Mouse (Mus musculus) megakaryocyte, embryonic 14.5 days (primary cell): ENCODE measurements around the gene Trib2. TPM values are rescaled to one million over a fixed set of nuclear protein-coding genes. Genes with fewer than 3 reads are reported as not detected.

Experiments
- H3K27me3 ChIP-seq: replicated peaks from 2 replicates; pipeline ENCODE3; 2012; ENCODE audit warnings: inconsistent platforms
- H3K36me3 ChIP-seq: replicated peaks from 2 replicates; pipeline ENCODE3; 2012; ENCODE audit warnings: low read length, inconsistent platforms, mixed read lengths
- H3K4me1 ChIP-seq: 2 replicates; pipeline ENCODE4 v1.6.1; 2012; ENCODE audit warnings: inconsistent platforms
- H3K4me3 ChIP-seq: replicated peaks from 2 replicates; pipeline ENCODE3; 2012; ENCODE audit warnings: moderate library complexity, mild to moderate bottlenecking, inconsistent platforms
- H3K9me3 ChIP-seq: 2 replicates; pipeline ENCODE4 v1.6.1; 2012; ENCODE audit warnings: inconsistent platforms
- FLI1 ChIP-seq: IDR thresholded peaks from 2 replicates; pipeline ENCODE4 v1.6.1; 2012; ENCODE audit warnings: low read length, inconsistent platforms, mixed read lengths
- GATA1 ChIP-seq: IDR thresholded peaks from 3 replicates; pipeline ENCODE4 v1.6.1; 2012; ENCODE audit warnings: mixed read lengths, low read length, inconsistent platforms, borderline replicate concordance
- polyA plus RNA-seq: library from polyadenylated mRNA; stranded (reverse); fragments of >175 nt; gene quantifications from 2 replicates; pipeline ENCODE4 v1.2.3, GENCODE M21; 2012; ENCODE audit warnings: low replicate concordance; ENCODE audit not compliant: insufficient read depth

Gene Trib2
- polyA plus RNA-seq, 1 experiment: 2.6 TPM

DNA sequence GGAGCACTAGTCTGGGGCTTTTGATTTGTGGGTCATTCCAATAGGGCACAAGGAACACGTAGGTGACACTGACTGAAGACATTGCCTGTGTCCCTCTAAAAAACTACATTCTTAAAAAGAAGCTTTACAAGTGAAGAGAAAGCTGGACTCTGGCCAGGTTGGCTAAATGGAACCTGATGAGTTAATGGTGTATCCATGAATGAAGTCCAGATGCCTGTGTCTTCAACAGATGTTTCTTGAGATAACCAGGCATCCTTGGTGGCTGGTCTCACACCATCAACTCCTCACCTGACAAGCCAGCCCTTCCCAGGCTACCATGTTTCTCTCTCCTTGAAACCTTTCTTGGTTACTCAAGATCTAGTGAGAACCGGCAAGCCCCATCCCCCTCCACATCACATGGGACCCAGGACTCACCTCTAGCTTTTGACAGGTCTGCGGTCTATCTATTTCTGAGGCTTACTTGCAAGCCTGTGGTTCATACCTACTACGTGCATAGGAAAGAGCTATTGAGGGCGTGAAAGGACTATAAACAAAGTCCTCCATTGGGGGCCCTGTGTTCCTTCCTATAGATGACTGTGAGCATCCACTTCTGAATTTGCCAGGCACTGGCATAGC is 8.4 kb downstream of the Trib2 start:
- peaks cover 11% of the 10 kb centered on the region; the same call in 1 of the 2 replicates for H3K4me1 ChIP-seq
- H3K4me3 ChIP-seq: no peak overlapping the region
- H3K9me3 ChIP-seq: no peaks in the 10 kb centered on the region
- peaks cover 18% of the 10 kb centered on the region for H3K36me3 ChIP-seq
- peaks cover 14% of the 10 kb centered on the region for H3K27me3 ChIP-seq
- TF ChIP-seq GATA1: no peak
- no peak for TF ChIP-seq FLI1

DNA sequence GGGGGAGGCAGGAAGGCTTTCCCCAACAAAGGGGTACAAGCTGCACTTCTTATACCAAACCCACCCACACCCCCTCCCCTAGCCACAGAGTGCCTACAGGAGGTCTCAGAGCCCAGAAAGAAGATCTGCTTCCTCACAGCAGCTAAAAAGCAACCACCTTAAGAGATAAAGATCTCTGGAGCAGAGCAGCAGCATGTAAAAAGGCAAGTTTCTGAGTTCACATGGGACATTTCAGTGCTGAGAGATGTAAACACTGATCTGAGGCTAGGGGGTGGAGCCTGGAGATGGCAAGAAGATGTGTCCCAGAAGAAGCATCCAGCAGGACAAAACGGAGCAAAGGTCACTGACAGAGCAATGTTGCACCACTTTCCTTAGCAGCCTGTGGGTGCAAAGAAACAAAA is 11.8 kb downstream of the Trib2 start:
- Histone ChIP-seq H3K9me3 (no peaks in the 10 kb centered on the region), H3K4me1 (peaks cover 13% of the 10 kb centered on the region), H3K27me3 (peaks cover 5% of the 10 kb centered on the region), H3K4me3 (no peak overlapping the region), H3K36me3 (peaks cover 26% of the 10 kb centered on the region)
- TF ChIP-seq GATA1 (no peak), FLI1 (no peak)

DNA sequence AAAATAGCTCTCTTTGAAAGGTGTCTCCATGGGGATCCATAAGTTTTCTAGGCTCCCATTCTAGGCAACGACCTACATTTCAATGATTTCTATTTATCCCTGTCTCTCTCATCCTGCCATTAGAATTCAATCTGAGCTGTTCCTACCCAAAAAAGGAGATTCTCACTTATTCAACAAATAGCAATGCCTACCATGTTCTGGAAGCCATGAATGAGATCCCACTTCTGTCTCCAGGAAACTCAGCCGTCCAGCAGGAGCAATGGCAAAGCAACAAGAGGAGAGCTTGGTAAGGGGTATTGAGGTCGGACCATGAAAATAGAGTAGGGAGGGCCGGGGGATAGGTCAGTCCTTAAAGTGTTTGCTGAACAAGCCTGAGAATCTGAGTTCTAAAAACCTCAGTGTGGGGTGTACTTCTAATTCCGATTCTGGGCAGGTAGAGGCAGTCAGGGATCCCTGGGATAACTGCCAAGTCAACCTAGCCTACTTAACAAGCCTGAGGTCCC is 12.7 kb downstream of the Trib2 start:
- Histone ChIP-seq H3K4me3 (no peak overlapping the region), H3K36me3 (peaks cover 23% of the 10 kb centered on the region), H3K4me1 (peaks cover 13% of the 10 kb centered on the region), H3K9me3 (no peaks in the 10 kb centered on the region), H3K27me3 (peaks cover 2% of the 10 kb centered on the region)
- TF ChIP-seq GATA1 (no peak), FLI1 (no peak)

DNA sequence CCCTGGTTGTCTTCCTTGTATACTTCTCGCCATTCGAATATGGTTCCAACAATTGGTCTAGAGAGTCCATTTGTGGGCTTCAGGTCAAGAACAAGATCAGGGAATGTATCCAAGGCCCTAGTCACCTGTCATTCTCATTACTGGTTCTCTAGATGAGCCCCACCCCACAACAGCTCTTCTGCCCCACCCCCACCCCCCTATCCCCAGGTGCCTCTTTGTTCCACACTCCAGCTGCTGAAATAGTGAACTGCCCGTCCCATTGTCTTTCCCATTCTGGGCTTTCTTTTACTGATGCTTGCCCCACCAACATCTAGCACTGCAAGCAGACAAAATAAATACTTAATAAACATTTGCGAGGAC is 15.2 kb downstream of the Trib2 start:
- Histone ChIP-seq H3K9me3 (no peaks in the 10 kb centered on the region), H3K27me3 (peaks cover 2% of the 10 kb centered on the region), H3K4me3 (no peak overlapping the region), H3K4me1 (peaks cover 13% of the 10 kb centered on the region), H3K36me3 (peaks cover 24% of the 10 kb centered on the region)
- no peak for TF ChIP-seq GATA1
- no peak for TF ChIP-seq FLI1

DNA sequence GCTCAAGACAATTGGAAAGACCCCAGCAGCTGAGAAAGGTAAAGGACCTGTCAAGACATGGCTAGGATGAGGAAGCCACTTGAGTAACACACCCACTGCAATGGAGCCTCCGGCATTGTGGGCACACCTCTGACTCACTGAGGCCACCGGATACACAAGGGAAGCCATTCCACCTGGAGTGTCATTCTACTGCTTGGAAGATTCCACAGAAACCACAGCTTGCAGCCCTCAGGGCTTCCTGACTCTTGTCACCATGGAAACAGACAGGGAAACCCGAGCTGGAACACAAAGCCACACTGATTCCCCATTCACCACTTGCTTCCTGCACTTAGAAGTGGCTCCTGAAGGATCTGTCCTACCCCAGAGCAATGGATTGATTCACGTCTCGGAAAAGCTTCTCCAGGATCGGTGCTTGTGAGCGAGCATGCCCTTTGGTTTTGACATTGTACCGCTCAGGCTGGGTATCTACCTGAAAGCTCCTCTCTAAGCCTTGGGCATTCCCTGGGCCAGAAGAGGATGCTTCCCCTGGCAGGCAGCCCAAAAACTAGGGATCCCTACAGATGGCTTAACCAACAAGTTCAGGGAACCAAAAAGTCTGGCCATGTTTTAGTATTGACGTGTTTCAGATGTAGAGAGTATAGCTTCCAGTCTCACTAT is 15.7 kb downstream of the Trib2 start:
- no peak overlapping the region for H3K4me3 ChIP-seq
- H3K36me3 ChIP-seq: peaks cover 22% of the 10 kb centered on the region
- TF ChIP-seq FLI1 (no peak), GATA1 (no peak)
- H3K9me3 ChIP-seq: no peaks in the 10 kb centered on the region
- H3K27me3 ChIP-seq: peaks cover 2% of the 10 kb centered on the region
- peaks cover 13% of the 10 kb centered on the region for H3K4me1 ChIP-seq

DNA sequence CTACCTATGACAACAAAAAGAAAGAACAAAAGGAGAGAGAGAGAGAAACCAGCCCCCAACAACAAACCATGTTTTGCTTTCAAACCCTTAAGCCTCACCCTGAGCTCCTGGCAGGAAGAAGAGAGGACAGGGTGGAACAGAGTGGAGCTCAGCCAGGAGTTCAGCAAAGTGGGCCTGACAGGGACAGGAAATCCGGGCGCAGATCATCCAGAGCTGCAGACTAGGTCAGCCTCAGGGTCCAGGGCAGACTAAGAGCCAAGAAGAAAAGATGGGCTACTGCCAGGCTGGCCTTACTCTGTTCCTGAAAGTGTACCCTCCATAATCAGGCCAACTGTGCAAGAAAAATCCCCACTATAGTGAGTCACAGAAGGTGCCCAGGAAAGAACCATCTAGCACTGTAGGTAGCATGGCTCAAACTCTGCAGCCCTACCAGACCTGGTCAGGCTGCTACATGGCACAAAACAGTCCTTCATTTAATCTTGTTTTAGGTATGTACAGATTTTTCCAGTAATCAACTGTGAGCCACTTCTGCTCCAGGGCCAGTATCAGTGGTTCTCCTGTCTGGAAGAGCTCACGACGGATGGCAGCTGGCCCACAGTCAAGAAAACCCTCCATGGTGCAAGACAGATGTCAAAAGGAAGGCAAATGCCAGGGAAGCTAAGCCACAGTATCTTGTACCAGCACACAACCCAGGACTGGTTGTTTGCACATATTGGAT is 16.4 kb downstream of the Trib2 start:
- TF ChIP-seq GATA1: no peak
- TF ChIP-seq FLI1: no peak
- H3K4me1 ChIP-seq: peaks cover 13% of the 10 kb centered on the region
- H3K4me3 ChIP-seq: no peak overlapping the region
- no peaks in the 10 kb centered on the region for H3K9me3 ChIP-seq
- peaks cover 2% of the 10 kb centered on the region for H3K27me3 ChIP-seq
- H3K36me3 ChIP-seq: peaks cover 17% of the 10 kb centered on the region

DNA sequence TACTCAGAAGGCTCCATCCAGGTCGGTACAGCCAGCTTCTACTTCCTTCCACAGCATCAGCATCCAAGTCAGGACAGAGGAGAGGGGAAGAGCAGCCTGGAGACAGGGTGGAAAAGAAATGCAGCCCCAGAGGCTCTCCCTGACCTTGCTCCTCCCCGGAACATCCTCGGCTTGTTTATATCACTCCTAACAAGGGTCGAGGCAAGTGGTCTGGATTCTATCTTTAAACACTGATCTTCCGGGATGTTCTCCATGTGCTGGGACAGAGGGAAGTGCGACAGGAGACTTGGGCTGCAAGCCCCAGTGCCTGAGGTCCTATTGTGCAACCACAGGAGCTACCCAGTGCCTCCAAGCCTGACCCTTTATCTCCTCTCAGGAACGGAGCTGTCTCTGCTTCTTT is 18.7 kb downstream of the Trib2 start:
- TF ChIP-seq GATA1 (no peak), FLI1 (no peak)
- peaks cover 29% of the 10 kb centered on the region for H3K36me3 ChIP-seq
- H3K27me3 ChIP-seq: peaks cover 2% of the 10 kb centered on the region
- H3K4me1 ChIP-seq: peaks cover 13% of the 10 kb centered on the region
- H3K9me3 ChIP-seq: peaks cover 7% of the 10 kb centered on the region; the same call in 1 of the 2 replicates
- no peak overlapping the region for H3K4me3 ChIP-seq

DNA sequence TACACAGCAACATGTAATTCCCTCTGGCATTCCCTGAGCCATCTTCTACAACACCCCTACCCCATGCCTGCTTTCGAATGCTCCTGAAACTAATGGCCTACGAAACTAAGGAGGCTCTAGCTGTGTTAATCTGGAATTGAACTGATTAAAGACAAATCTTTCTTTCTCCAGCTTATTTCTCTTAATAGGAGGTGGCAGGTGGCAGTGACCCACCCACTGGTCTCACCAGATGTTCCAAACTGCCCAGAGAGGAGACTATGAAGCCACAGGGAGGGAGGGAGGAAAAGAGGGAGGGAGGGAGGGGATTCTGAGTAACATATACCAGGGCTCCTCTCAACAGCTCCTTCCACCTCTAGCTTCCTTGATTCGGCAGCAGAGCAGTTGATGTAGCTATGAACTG is 20.8 kb downstream of the Trib2 start:
- Histone ChIP-seq H3K27me3 (peaks cover 1% of the 10 kb centered on the region), H3K4me1 (peaks cover 8% of the 10 kb centered on the region), H3K4me3 (no peak overlapping the region), H3K36me3 (peaks cover 24% of the 10 kb centered on the region), H3K9me3 (peaks cover 7% of the 10 kb centered on the region; the same call in 1 of the 2 replicates)
- no peak for TF ChIP-seq FLI1
- no peak for TF ChIP-seq GATA1

DNA sequence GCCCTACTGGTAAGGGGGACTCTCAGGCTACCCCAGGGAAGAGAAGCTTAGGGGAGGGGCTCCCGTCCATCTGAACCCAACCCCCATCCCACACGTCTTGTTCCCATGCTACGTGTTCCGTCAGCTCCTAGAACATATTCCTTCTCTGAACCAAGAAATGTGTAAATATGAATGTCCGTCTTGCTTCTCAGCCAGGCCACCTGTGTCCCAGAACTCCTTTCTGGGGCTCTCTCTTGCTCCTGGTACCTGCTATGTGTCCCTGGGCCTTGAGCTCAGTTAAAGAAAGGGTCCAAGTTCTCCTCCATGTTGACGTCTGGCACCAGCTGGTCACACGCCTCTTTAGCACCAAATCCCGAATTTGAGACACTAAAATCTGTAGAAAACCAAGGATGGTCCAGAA is 23.4 kb downstream of the Trib2 start:
- Histone ChIP-seq H3K4me3 (no peak overlapping the region), H3K9me3 (peaks cover 7% of the 10 kb centered on the region; the same call in 1 of the 2 replicates), H3K27me3 (no peaks in the 10 kb centered on the region), H3K36me3 (peaks cover 21% of the 10 kb centered on the region), H3K4me1 (no peaks in the 10 kb centered on the region)
- no peak for TF ChIP-seq FLI1
- no peak for TF ChIP-seq GATA1

DNA sequence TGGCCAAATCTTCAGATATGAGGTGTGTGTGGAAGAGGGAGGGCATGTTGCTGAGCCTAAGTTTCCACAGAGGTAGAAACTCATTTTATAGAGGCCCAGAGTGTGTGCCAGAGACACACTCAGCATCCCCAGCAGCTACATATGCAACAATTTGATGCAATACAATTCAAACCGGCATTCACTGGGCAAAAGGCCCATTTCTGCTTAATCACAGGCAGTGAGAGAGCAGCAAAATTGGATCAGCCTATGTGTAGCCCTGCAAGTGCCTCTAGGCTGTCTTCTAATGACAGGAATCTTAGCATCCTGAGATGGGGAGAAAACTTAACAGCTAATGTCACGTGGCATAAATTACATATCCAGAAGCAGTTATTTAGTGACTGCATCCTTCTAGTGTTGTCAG is 26.5 kb downstream of the Trib2 start:
- Histone ChIP-seq H3K36me3 (peaks cover 17% of the 10 kb centered on the region), H3K27me3 (peaks cover 5% of the 10 kb centered on the region), H3K4me3 (no peak overlapping the region), H3K9me3 (peaks cover 7% of the 10 kb centered on the region; the same call in 1 of the 2 replicates), H3K4me1 (no peaks in the 10 kb centered on the region)
- TF ChIP-seq FLI1 (no peak), GATA1 (no peak)
